Mouse (Mus musculus) liver, postnatal 0 days (tissue): ENCODE measurements around the gene 3110021N24Rik. TPM values are rescaled to one million over a fixed set of nuclear protein-coding genes. Genes with fewer than 3 reads are reported as not detected.

Experiments
- ATAC-seq: fragments of 200-750 bp; cut with Nextera tagmentation; 2 replicates; pipeline ENCODE4 v1.8.0; 2017; ENCODE audit warnings: mild to moderate bottlenecking, moderate library complexity
- DNase-seq: peaks from one replicate; pipeline ENCODE4 v3.0.0-alpha.2; 2016
- H3K27ac ChIP-seq: fragments of 300-500 bp; sonication (generic); 2 replicates; pipeline ENCODE4 v1.5.1; 2014; ENCODE audit warnings: antibody characterized with exemption, moderate library complexity, mild to moderate bottlenecking, low read depth
- H3K27me3 ChIP-seq: fragments of 300-500 bp; sonication (generic); 2 replicates; pipeline ENCODE4 v1.6.1; 2014; ENCODE audit warnings: low read length, control low read depth, mixed read lengths; ENCODE audit not compliant: insufficient read depth
- H3K36me3 ChIP-seq: fragments of 300-500 bp; sonication (generic); replicated peaks from 2 replicates; pipeline ENCODE4 v1.6.1; 2014; ENCODE audit warnings: mild to moderate bottlenecking, control low read depth, low read length, moderate library complexity, mixed read lengths; ENCODE audit not compliant: insufficient read depth
- H3K4me1 ChIP-seq: fragments of 300-500 bp; sonication (generic); 2 replicates; pipeline ENCODE4 v1.6.1; 2014; ENCODE audit warnings: antibody characterized with exemption, mild to moderate bottlenecking, control low read depth; ENCODE audit not compliant: insufficient read depth
- H3K4me2 ChIP-seq: fragments of 300-500 bp; sonication (generic); 2 replicates; pipeline ENCODE4 v1.6.1; 2014; ENCODE audit warnings: low read depth, mild to moderate bottlenecking, low read length, moderate library complexity, mixed read lengths
- H3K4me3 ChIP-seq: fragments of 300-500 bp; sonication (generic); 2 replicates; pipeline ENCODE4 v1.5.1; 2014; ENCODE audit warnings: low read depth, low read length
- H3K9ac ChIP-seq: fragments of 300-500 bp; sonication (generic); replicated peaks from 2 replicates; pipeline ENCODE4 v1.6.1; 2014; ENCODE audit warnings: mild to moderate bottlenecking, moderate library complexity
- H3K9me3 ChIP-seq: fragments of 300-500 bp; sonication (generic); 2 replicates; pipeline ENCODE4 v1.6.1; 2016; ENCODE audit warnings: mild to moderate bottlenecking, control low read depth, low read length, mixed read lengths
- CTCF ChIP-seq: sonication (generic); IDR thresholded peaks from 2 replicates; pipeline ENCODE4 v1.5.1; 2016; ENCODE audit warnings: antibody characterized with exemption, low read depth
- EP300 ChIP-seq: IDR thresholded peaks from 2 replicates; pipeline ENCODE4 v1.6.1; 2016; ENCODE audit warnings: antibody characterized with exemption, low read depth, mild to moderate bottlenecking
- WGBS: fragments of 180-500 bp; shearing (Covaris S2); extraction: QIAGEN DNeasy Blood & Tissue Kit; methylation state at CpG from one replicate; pipeline ENCODE4 v1.1.7; 2014; ENCODE audit not compliant: insufficient replicate concordance; 5-methylcytosine and 5-hydroxymethylcytosine counted together
- polyA plus RNA-seq: library from polyadenylated mRNA; unstranded; fragments of >200 nt; fragmentation: Nextera tagmentation; extraction: Ambion mirVana; gene quantifications from 2 replicates; pipeline ENCODE4 v1.2.1, GENCODE M21; 2015

Gene 3110021N24Rik
- polyA plus RNA-seq, 1 experiment from 2014 or later = 0.49 TPM

DNA sequence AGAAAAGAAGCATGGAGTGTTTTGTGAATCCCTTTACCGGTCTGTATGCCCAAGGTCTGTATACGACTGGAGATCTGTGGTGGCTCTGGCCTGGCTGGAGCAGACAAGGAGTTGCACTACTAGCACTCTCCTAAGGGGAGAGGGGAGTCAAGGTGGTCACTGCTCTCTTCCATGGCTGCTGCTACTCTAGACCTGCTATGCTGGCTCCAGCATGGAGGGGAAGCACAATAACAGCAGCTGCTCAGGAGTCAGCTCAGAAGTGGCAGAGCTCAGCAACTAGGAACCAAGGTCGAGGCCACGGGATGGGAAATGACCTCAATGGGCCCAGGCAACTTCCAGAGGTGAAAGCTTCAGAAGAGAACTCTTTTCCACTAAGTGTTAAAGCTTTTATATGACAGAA is 91.7 kb downstream of the 3110021N24Rik start:
- no peak for DNase-seq

DNA sequence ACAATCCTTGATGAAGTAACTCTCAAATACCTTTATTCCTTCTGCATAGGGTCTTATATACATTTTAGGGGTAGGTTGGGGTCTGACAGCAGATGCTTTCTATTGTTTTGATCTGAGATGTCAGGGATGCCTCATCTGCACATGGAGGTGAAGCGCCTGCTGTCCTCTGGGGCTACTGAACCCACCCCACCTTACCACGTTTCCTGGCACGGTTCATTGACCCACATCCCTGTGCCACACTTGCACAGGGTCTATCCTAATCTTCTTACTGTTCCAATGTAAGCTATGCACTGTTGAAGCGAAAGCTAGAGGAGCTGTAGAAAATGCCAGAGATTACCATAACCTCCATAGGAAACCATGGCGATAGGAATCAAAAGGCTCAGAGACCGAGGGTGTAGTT is 92.1 kb downstream of the 3110021N24Rik start:
- Histone ChIP-seq H3K27ac (no peak overlapping the region), H3K27me3 (no peaks in the 10 kb centered on the region), H3K4me1 (no peaks in the 10 kb centered on the region), H3K9me3 (no peaks in the 10 kb centered on the region), H3K9ac (no peak overlapping the region), H3K4me2 (no peak overlapping the region), H3K36me3 (no peaks in the 10 kb centered on the region), H3K4me3 (no peak overlapping the region)
- ATAC-seq (no peak), DNase-seq (no peak)
- whole genome bisulfite sequencing = 70% methylated on average over 6 of the region's 6 CpGs
- TF ChIP-seq CTCF = no peak
- no peak for TF ChIP-seq EP300

More for the DNA sequence above, 91.7 kb downstream of the 3110021N24Rik start:
- Histone ChIP-seq H3K27ac (no peak overlapping the region), H3K27me3 (no peaks in the 10 kb centered on the region), H3K9ac (no peak overlapping the region), H3K4me3 (no peak overlapping the region), H3K9me3 (no peaks in the 10 kb centered on the region), H3K4me1 (no peaks in the 10 kb centered on the region), H3K36me3 (no peaks in the 10 kb centered on the region), H3K4me2 (no peak overlapping the region)
- TF ChIP-seq EP300 (no peak), CTCF (no peak)
- ATAC-seq = no peak
- WGBS = 56% methylated on average over 4 of the region's 4 CpGs

DNA sequence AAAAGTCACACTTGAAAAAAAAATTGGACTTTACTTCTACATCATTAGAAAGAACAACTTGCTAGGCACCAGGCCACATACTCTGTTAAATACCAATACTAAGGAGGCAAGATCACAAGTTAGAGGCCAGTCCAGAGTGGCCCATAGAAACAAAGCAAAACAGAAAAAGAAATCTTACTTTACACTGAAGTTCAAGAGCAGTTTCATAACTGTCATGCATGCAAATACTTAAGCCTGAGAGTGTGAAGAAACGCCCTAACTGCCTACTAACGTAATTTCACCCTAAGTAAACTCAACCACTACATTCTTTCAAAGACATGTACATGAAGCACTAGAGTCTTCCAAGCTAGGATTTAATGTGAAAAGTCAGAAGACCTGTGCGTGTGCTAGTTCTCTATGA is 106.2 kb downstream of the 3110021N24Rik start:
- TF ChIP-seq EP300 (no peak), CTCF (no peak)
- H3K36me3 ChIP-seq = peaks cover 54% of the 10 kb centered on the region
- no peak for ATAC-seq
- WGBS = 85% methylated on average over 3 of the region's 3 CpGs
- H3K4me3 ChIP-seq = no peak overlapping the region
- H3K27me3 ChIP-seq = no peaks in the 10 kb centered on the region
- H3K9me3 ChIP-seq = no peaks in the 10 kb centered on the region
- no peaks in the 10 kb centered on the region for H3K4me1 ChIP-seq
- H3K9ac ChIP-seq = no peak overlapping the region
- DNase-seq = no peak
- no peak overlapping the region for H3K27ac ChIP-seq
- no peak overlapping the region for H3K4me2 ChIP-seq

DNA sequence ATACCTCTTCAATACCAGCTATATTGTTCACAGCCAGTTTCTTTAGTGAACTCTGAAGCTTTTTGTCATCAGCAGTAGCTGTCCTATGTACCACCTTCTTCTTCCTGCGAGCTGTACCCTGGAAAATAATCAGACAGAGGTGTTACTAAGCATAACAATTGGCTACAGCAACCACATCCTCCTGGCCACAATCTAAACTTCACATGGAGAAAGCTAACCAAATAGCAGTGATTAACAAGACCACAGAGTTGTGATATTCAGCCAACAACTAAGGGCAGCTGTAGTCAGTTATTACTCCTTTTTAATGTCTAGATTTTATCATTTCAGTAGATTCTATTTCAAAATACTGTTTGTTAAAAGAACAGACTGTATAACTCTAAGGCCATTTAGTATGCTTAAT is 106.6 kb downstream of the 3110021N24Rik start:
- H3K27ac ChIP-seq = no peak overlapping the region
- 72% methylated on average over 1 of the region's 1 CpGs for WGBS
- H3K9ac ChIP-seq = no peak overlapping the region
- no peak overlapping the region for H3K4me2 ChIP-seq
- peaks cover 50% of the 10 kb centered on the region for H3K36me3 ChIP-seq
- TF ChIP-seq EP300 = no peak
- no peak for TF ChIP-seq CTCF
- no peaks in the 10 kb centered on the region for H3K27me3 ChIP-seq
- ATAC-seq (no peak), DNase-seq (no peak)
- no peak overlapping the region for H3K4me3 ChIP-seq
- H3K4me1 ChIP-seq = no peaks in the 10 kb centered on the region
- no peaks in the 10 kb centered on the region for H3K9me3 ChIP-seq

DNA sequence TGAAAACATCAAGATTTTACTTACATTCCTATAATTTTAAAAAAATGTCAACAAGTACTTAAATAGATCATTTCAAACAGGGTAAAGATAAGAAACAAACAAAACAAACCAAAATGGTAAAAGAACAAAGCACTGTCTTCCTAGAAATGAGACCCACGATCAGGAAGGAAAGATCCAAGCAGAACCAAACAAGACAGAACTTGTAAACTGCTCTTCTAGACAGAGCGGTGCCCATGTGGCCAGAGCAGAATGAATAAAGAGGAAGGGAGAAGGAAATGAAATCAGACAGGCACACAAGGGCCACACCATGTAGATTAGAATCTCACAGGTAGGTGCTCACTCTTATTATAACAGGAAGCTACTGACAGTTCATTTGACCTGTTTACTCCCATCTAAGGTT is 107.2 kb downstream of the 3110021N24Rik start:
- no peaks in the 10 kb centered on the region for H3K27me3 ChIP-seq
- H3K4me2 ChIP-seq = no peak overlapping the region
- 81% methylated on average over 2 of the region's 2 CpGs for WGBS
- H3K9ac ChIP-seq = no peak overlapping the region
- peaks cover 50% of the 10 kb centered on the region for H3K36me3 ChIP-seq
- ATAC-seq = no peak
- H3K27ac ChIP-seq = no peak overlapping the region
- no peak for DNase-seq
- TF ChIP-seq EP300 (no peak), CTCF (no peak)
- H3K4me1 ChIP-seq = no peaks in the 10 kb centered on the region
- no peak overlapping the region for H3K4me3 ChIP-seq
- no peaks in the 10 kb centered on the region for H3K9me3 ChIP-seq

DNA sequence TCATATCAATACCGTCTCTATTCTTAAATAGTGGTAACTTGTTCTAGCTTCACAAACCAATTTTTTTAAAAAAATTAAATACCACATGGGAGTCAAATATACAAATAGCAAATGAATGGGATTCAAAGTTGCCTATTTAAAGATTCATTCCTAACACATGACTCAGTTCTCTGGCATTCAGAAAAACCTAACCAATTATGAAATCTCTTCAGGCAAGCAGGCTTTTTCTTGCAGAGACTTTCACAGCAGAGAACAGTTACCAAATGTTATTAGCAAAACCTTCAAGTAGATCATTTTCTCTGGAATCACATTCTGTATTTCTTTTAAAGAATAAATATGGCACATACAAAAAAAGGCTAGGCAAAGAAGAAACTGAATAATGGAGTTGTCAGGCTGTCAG is 111.2 kb downstream of the 3110021N24Rik start:
- no peak overlapping the region for H3K4me2 ChIP-seq
- ATAC-seq = no peak
- TF ChIP-seq CTCF (no peak), EP300 (no peak)
- H3K27ac ChIP-seq = no peak overlapping the region
- peaks cover 7% of the 10 kb centered on the region; the same call in 1 of the 2 replicates for H3K4me1 ChIP-seq
- H3K4me3 ChIP-seq = no peak overlapping the region
- WGBS = 83% methylated on average over 1 of the region's 1 CpGs
- H3K9ac ChIP-seq = no peak overlapping the region
- no peaks in the 10 kb centered on the region for H3K27me3 ChIP-seq
- H3K36me3 ChIP-seq = peaks cover 19% of the 10 kb centered on the region
- no peak for DNase-seq
- H3K9me3 ChIP-seq = no peaks in the 10 kb centered on the region

Other genes starting within 250 kb of the 3110021N24Rik start
- gene Prpf38a, start 140.3 kb upstream of the 3110021N24Rik start, polyA plus RNA-seq = 22.9 and 23.8 TPM in 2 replicates
- 6.1 and 8.2 TPM in 2 replicates for gene Orc1, start 140.2 kb upstream of the 3110021N24Rik start, polyA plus RNA-seq
- 5.7 and 6.5 TPM in 2 replicates for gene Cc2d1b, start 99.7 kb upstream of the 3110021N24Rik start, polyA plus RNA-seq
- gene Zfyve9, start 61.1 kb downstream of the 3110021N24Rik start, polyA plus RNA-seq = 0.95 and 0.97 TPM in 2 replicates
- gene Btf3l4, start 114.0 kb downstream of the 3110021N24Rik start, polyA plus RNA-seq = 56.9 and 64.1 TPM in 2 replicates
- gene Txndc12, start 115.0 kb downstream of the 3110021N24Rik start, polyA plus RNA-seq = 43.1 and 44.2 TPM in 2 replicates
- 27.6 and 29.6 TPM in 2 replicates for gene Kti12, start 128.1 kb downstream of the 3110021N24Rik start, polyA plus RNA-seq
- 0.27 and 0.72 TPM in 2 replicates for gene A730015C16Rik, start 129.0 kb downstream of the 3110021N24Rik start, polyA plus RNA-seq
- 3.9 and 4.3 TPM in 2 replicates for gene Rab3b, start 159.4 kb downstream of the 3110021N24Rik start, polyA plus RNA-seq